Mouse (Mus musculus): ENCODE measurements around the gene Drap1. TPM values are rescaled to one million over a fixed set of nuclear protein-coding genes. Genes with fewer than 3 reads are reported as not detected.

Drap1 gene
- total and polyA plus RNA-seq, 3 experiments, result 183 to 307 TPM; not detected in 1

DNA sequence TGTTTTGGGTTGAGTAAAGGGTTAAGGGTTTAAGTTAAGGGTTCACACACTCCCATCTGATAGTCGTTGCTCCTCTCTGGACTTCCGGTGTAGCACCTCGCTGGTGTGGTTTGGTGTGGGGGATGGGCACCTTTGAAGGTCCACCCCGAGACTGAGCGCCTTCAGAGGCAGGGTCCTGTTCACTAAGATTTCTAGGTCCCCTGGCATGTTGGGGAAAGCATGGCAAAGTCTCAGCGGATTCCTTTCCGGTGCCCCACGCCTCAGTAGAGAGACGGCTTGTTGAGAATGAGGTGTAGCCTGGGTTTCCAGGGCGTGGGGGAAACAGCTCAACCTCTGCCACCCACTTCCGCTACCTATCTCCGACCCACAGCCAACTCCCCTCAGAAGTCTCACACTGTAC, 35.1 kb downstream of the Drap1 start (continued):
- 0 out of 2 replicates have a peak, but pooled peaks have one; percentile 8 for TF ChIP-seq RCOR1 (IDR thresholded peaks at IDR 0.05; ENCODE audit: low read depth, low read length)
- TF ChIP-seq UBTF (IDR thresholded peaks at IDR 0.05; ENCODE audit: borderline replicate concordance, insufficient read depth, low read depth, low read length), result no peak
- TF ChIP-seq ZNF384 (IDR thresholded peaks at IDR 0.05; ENCODE audit: low read depth, low read length), result no peak
- TF ChIP-seq MAFK (IDR thresholded peaks at IDR 0.05; ENCODE audit: borderline replicate concordance, low read depth, low read length), result no peak
- no peak for TF ChIP-seq ZKSCAN1 (IDR thresholded peaks at IDR 0.05; ENCODE audit: low read depth, low read length)
- TF ChIP-seq MEF2A (IDR thresholded peaks at IDR 0.05; ENCODE audit: extremely low read depth, insufficient replicate concordance, low read depth, low read length, poor library complexity, severe bottlenecking), result no peak
- TF ChIP-seq MXI1 (IDR thresholded peaks at IDR 0.05; ENCODE audit: low read depth, low read length), result peak; percentile 78; the same call in 1 of the 2 replicates
- no peak for TF ChIP-seq ZC3H11A (IDR thresholded peaks at IDR 0.05; ENCODE audit: low read depth, low read length)
- TF ChIP-seq ETS1 (IDR thresholded peaks at IDR 0.05; ENCODE audit: low read depth, low read length), result peak; percentile 71
- TF ChIP-seq RAD21 (IDR thresholded peaks at IDR 0.05; ENCODE audit: low read depth, low read length), result no peak
- peak; percentile 82 for TF ChIP-seq CHD2 (IDR thresholded peaks at IDR 0.05; ENCODE audit: low read length)
- no peak for TF ChIP-seq POLR2AphosphoS5 (IDR thresholded peaks at IDR 0.05; ENCODE audit: borderline replicate concordance, low read depth, low read length)
- peak; percentile 77 for TF ChIP-seq GATA1 (IDR thresholded peaks at IDR 0.05; ENCODE audit: low read depth, low read length)
- TF ChIP-seq TCF12 (IDR thresholded peaks at IDR 0.05; ENCODE audit: low read depth, low read length), result peak; percentile 54; the same call in 1 of the 2 replicates
- TF ChIP-seq CTCF (IDR thresholded peaks at IDR 0.05 in 2 of 3, conservative IDR thresholded peaks at IDR 0.05 in 1 of 3; ENCODE audit: control insufficient read depth in 1 of 3, insufficient read depth in 1 of 3, low read depth in 2 of 3, low read length in 3 of 3, poor library complexity in 1 of 3, severe bottlenecking in 1 of 3), result no peak
- TF ChIP-seq SMC3 (IDR thresholded peaks at IDR 0.05; ENCODE audit: low read depth, low read length), result no peak
- TF ChIP-seq HCFC1 (IDR thresholded peaks at IDR 0.05; ENCODE audit: low read depth, low read length), result peak; percentile 79
- TF ChIP-seq POLR2A (IDR thresholded peaks at IDR 0.05; ENCODE audit: control insufficient read depth in 1 of 2, insufficient read depth in 1 of 2, low read depth in 1 of 2, low read length in 2 of 2, poor library complexity in 1 of 2), result peak; percentile 55 to 83

DNA sequence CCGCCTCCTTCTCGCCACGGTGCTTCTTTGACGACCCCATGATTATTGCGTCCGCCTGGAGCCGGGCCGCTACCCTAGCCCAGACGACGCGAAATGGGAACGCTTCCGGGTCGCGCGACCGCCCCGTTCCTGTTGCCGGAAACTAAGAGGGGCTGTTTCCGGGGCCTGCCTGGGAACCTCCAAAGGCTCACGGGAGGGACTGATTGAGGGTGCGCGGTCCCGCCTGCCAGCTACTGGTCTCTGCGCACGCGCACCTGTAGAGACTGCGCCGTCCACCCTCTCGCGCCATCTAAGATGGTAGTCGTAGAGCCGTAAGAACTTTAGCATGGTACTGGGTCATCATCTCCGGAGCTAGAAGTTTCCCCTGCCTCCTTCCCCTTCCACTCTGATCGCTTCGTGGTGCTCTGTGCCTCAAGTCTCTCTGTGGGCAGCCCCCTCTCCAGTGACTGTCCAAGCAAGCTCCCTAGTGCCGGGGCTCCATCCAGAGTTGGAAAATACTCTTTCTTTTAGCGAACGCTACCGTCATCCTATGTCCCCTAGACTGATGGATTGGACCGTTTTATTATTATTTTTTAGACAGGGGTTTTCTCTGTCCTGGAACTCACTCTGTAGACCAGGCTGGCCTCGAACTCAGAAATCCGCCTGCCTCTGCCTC, 36.1 kb downstream of the Drap1 start, which contains the start of gene Sart1:
TSS of gene Sart1 (minus strand) at position 116 of the 655 bp plus-strand sequence.
- Histone ChIP-seq H3K9ac (ENCODE audit: control insufficient read depth, low read depth, low read length, poor library complexity, severe bottlenecking) (peak within 1 kb of the TSS; percentile 96), H3K4me1 (ENCODE audit: control insufficient read depth in 1 of 2, insufficient read depth in 2 of 2, low read length in 2 of 2) (peaks cover 3 to 26% of the 10 kb centered on the region in 2 experiments; a peak in 3 of 4 replicates), H3K36me3 (ENCODE audit: control insufficient read depth in 1 of 2, insufficient read depth in 2 of 2, low read length in 2 of 2) (peaks cover 0 to 13% of the 10 kb centered on the region in 2 experiments; a peak in 2 of 4 replicates)
- TF ChIP-seq KAT2A (conservative IDR thresholded peaks at IDR 0.05; ENCODE audit: low read depth, low read length), result peak; percentile 86
- TF ChIP-seq ELF1 (IDR thresholded peaks at IDR 0.05; ENCODE audit: low read depth, low read length), result peak; percentile 97
- no peak for TF ChIP-seq MYB (IDR thresholded peaks at IDR 0.05; ENCODE audit: low read depth, low read length)
- TF ChIP-seq ZC3H11A (IDR thresholded peaks at IDR 0.05; ENCODE audit: low read depth, low read length), result no peak
- peak; percentile 77 for TF ChIP-seq POLR2AphosphoS2 (IDR thresholded peaks at IDR 0.05; ENCODE audit: low read length)
- peak; percentile 97 for TF ChIP-seq NRF1 (IDR thresholded peaks at IDR 0.05; ENCODE audit: insufficient read depth, low read depth, low read length, poor library complexity, severe bottlenecking)
- no peak for TF ChIP-seq ZKSCAN1 (IDR thresholded peaks at IDR 0.05; ENCODE audit: low read depth, low read length)
- no peak for TF ChIP-seq CHD2 (IDR thresholded peaks at IDR 0.05; ENCODE audit: low read length)
- TF ChIP-seq TAL1 (IDR thresholded peaks at IDR 0.05; ENCODE audit: low read length), result no peak
- peak; percentile 91 for TF ChIP-seq SIN3A (IDR thresholded peaks at IDR 0.05; ENCODE audit: low read length)
- TF ChIP-seq TCF12 (IDR thresholded peaks at IDR 0.05; ENCODE audit: low read depth, low read length), result peak; percentile 89
- peak; percentile 94 for TF ChIP-seq NELFE (IDR thresholded peaks at IDR 0.05; ENCODE audit: low read depth, low read length)
- peak; percentile 30; the same call in 1 of the 2 replicates for TF ChIP-seq USF1 (IDR thresholded peaks at IDR 0.05; ENCODE audit: low read depth, low read length)
- TF ChIP-seq HCFC1 (IDR thresholded peaks at IDR 0.05; ENCODE audit: low read depth, low read length), result peak; percentile 96
- no peak for TF ChIP-seq CTCF (IDR thresholded peaks at IDR 0.05 in 2 of 3, conservative IDR thresholded peaks at IDR 0.05 in 1 of 3; ENCODE audit: control insufficient read depth in 1 of 3, insufficient read depth in 1 of 3, low read depth in 2 of 3, low read length in 3 of 3, poor library complexity in 1 of 3, severe bottlenecking in 1 of 3)
- peak; percentile 37; the same call in 1 of the 2 replicates for TF ChIP-seq ETS1 (IDR thresholded peaks at IDR 0.05; ENCODE audit: low read depth, low read length)
- no peak for TF ChIP-seq ZNF384 (IDR thresholded peaks at IDR 0.05; ENCODE audit: low read depth, low read length)
- TF ChIP-seq GATA1 (IDR thresholded peaks at IDR 0.05; ENCODE audit: low read depth, low read length), result no peak
- TF ChIP-seq SMC3 (IDR thresholded peaks at IDR 0.05; ENCODE audit: low read depth, low read length), result no peak
- no peak for TF ChIP-seq MAFK (IDR thresholded peaks at IDR 0.05; ENCODE audit: borderline replicate concordance, low read depth, low read length)
- 0 out of 2 replicates have a peak, but pooled peaks have one; percentile 52 for TF ChIP-seq POLR2AphosphoS5 (IDR thresholded peaks at IDR 0.05; ENCODE audit: borderline replicate concordance, low read depth, low read length)
- TF ChIP-seq E2F4 (IDR thresholded peaks at IDR 0.05; ENCODE audit: borderline replicate concordance, low read depth, low read length), result peak; percentile 36; the same call in 1 of the 2 replicates
- no peak for TF ChIP-seq BHLHE40 (IDR thresholded peaks at IDR 0.05; ENCODE audit: borderline replicate concordance, low read depth, low read length)
- TF ChIP-seq TBP (IDR thresholded peaks at IDR 0.05; ENCODE audit: low read depth, low read length), result peak; percentile 95
- peak; percentile 92 to 94 for TF ChIP-seq POLR2A (IDR thresholded peaks at IDR 0.05; ENCODE audit: control insufficient read depth in 1 of 2, insufficient read depth in 1 of 2, low read depth in 1 of 2, low read length in 2 of 2, poor library complexity in 1 of 2)

More for the DNA sequence above, 36.1 kb downstream of the Drap1 start, which contains the start of gene Sart1:
- Histone ChIP-seq H3K27me3 (ENCODE audit: control insufficient read depth in 1 of 2, insufficient read depth in 2 of 2, low read length in 2 of 2) (no peaks in the 10 kb centered on the region), H3K79me2 (ENCODE audit: control insufficient read depth, insufficient read depth, low read length, poor library complexity) (peaks cover 39% of the 10 kb centered on the region), H3K9me3 (replicated peaks; ENCODE audit: insufficient read depth, low read length) (no peaks in the 10 kb centered on the region), H3K4me3 (ENCODE audit: control insufficient read depth in 1 of 2, insufficient read depth in 1 of 2, low read depth in 2 of 2, low read length in 2 of 2) (peak within 1 kb of the TSS; percentile 70 to 92), H3K27ac (ENCODE audit: control insufficient read depth, low read depth, low read length) (peak within 1 kb of the TSS; percentile 98)
- peak; percentile 98 for DNase-seq (ENCODE audit: low read depth, low spot score)
